Mouse (Mus musculus): ENCODE measurements around the gene Bbs9. TPM values are rescaled to one million over a fixed set of nuclear protein-coding genes. Genes with fewer than 3 reads are reported as not detected.

The Bbs9 gene
- polyA plus RNA-seq, 1 experiment: 8.0 TPM

- H3K27ac ChIP-seq (ENCODE audit: control insufficient read depth, insufficient read depth, low read depth, low read length, poor library complexity): no peak overlapping the region
- H3K4me3 ChIP-seq (replicated peaks; ENCODE audit: control insufficient read depth, low read depth, low read length): no peak overlapping the region
- no peaks in the 10 kb centered on the region for H3K4me1 ChIP-seq (ENCODE audit: control insufficient read depth, insufficient read depth, low read length)
- TF ChIP-seq CTCF (IDR thresholded peaks at IDR 0.05; ENCODE audit: control insufficient read depth, insufficient read depth, low read length): no peak
- TF ChIP-seq POLR2A (IDR thresholded peaks at IDR 0.05; ENCODE audit: borderline replicate concordance, control insufficient read depth, low read depth, low read length): no peak
- 64% methylated on average over 5 of the region's 5 CpGs for WGBS
Measured at GRCm38 (mm10) chr9:22556076-22556475, 80.6 kb downstream of the Bbs9 start.

GRCm38 (mm10) chr9:22557467-22557866 is 82.0 kb downstream of the Bbs9 start:
- WGBS: 67% methylated on average over 13 of the region's 13 CpGs
- no peaks in the 10 kb centered on the region for H3K4me1 ChIP-seq (ENCODE audit: control insufficient read depth, insufficient read depth, low read length)
- H3K27ac ChIP-seq (ENCODE audit: control insufficient read depth, insufficient read depth, low read depth, low read length, poor library complexity): no peak overlapping the region
- no peak for TF ChIP-seq POLR2A (IDR thresholded peaks at IDR 0.05; ENCODE audit: borderline replicate concordance, control insufficient read depth, low read depth, low read length)
- TF ChIP-seq CTCF (IDR thresholded peaks at IDR 0.05; ENCODE audit: control insufficient read depth, insufficient read depth, low read length): peak; percentile 84
- no peak overlapping the region for H3K4me3 ChIP-seq (replicated peaks; ENCODE audit: control insufficient read depth, low read depth, low read length)

- 81% methylated on average over 11 of the region's 11 CpGs for WGBS
- Histone ChIP-seq H3K4me3 (replicated peaks; ENCODE audit: control insufficient read depth, low read depth, low read length) (no peak overlapping the region), H3K4me1 (ENCODE audit: control insufficient read depth, insufficient read depth, low read length) (no peaks in the 10 kb centered on the region), H3K27ac (ENCODE audit: control insufficient read depth, insufficient read depth, low read depth, low read length, poor library complexity) (no peak overlapping the region)
- TF ChIP-seq CTCF (IDR thresholded peaks at IDR 0.05; ENCODE audit: control insufficient read depth, insufficient read depth, low read length) (no peak), POLR2A (IDR thresholded peaks at IDR 0.05; ENCODE audit: borderline replicate concordance, control insufficient read depth, low read depth, low read length) (no peak)
Measured at GRCm38 (mm10) chr9:22563612-22564347, 88.3 kb downstream of the Bbs9 start.

- H3K4me3 ChIP-seq (replicated peaks; ENCODE audit: control insufficient read depth, low read depth, low read length): no peak overlapping the region
- no peak for TF ChIP-seq POLR2A (IDR thresholded peaks at IDR 0.05; ENCODE audit: borderline replicate concordance, control insufficient read depth, low read depth, low read length)
- TF ChIP-seq CTCF (IDR thresholded peaks at IDR 0.05; ENCODE audit: control insufficient read depth, insufficient read depth, low read length): no peak
- WGBS: 85% methylated on average over 5 of the region's 5 CpGs
- H3K4me1 ChIP-seq (ENCODE audit: control insufficient read depth, insufficient read depth, low read length): no peaks in the 10 kb centered on the region
- no peak overlapping the region for H3K27ac ChIP-seq (ENCODE audit: control insufficient read depth, insufficient read depth, low read depth, low read length, poor library complexity)
Measured at GRCm38 (mm10) chr9:22567726-22568125, 92.2 kb downstream of the Bbs9 start.

GRCm38 (mm10) chr9:22576426-22577139 is 101.1 kb downstream of the Bbs9 start:
- no peaks in the 10 kb centered on the region for H3K4me1 ChIP-seq (ENCODE audit: control insufficient read depth, insufficient read depth, low read length)
- H3K27ac ChIP-seq (ENCODE audit: control insufficient read depth, insufficient read depth, low read depth, low read length, poor library complexity): no peak overlapping the region
- no peak for TF ChIP-seq CTCF (IDR thresholded peaks at IDR 0.05; ENCODE audit: control insufficient read depth, insufficient read depth, low read length)
- TF ChIP-seq POLR2A (IDR thresholded peaks at IDR 0.05; ENCODE audit: borderline replicate concordance, control insufficient read depth, low read depth, low read length): no peak
- H3K4me3 ChIP-seq (replicated peaks; ENCODE audit: control insufficient read depth, low read depth, low read length): no peak overlapping the region
- WGBS: 80% methylated on average over 14 of the region's 14 CpGs

- TF ChIP-seq POLR2A (IDR thresholded peaks at IDR 0.05; ENCODE audit: borderline replicate concordance, control insufficient read depth, low read depth, low read length) (no peak), CTCF (IDR thresholded peaks at IDR 0.05; ENCODE audit: control insufficient read depth, insufficient read depth, low read length) (no peak)
- WGBS: 82% methylated on average over 3 of the region's 3 CpGs
- H3K4me3 ChIP-seq (replicated peaks; ENCODE audit: control insufficient read depth, low read depth, low read length): no peak overlapping the region
Measured at GRCm38 (mm10) chr9:22578266-22578665, 102.8 kb downstream of the Bbs9 start.

GRCm38 (mm10) chr9:22584221-22584620 is 108.7 kb downstream of the Bbs9 start:
- no peak overlapping the region for H3K4me3 ChIP-seq (replicated peaks; ENCODE audit: control insufficient read depth, low read depth, low read length)
- no peak overlapping the region for H3K27ac ChIP-seq (ENCODE audit: control insufficient read depth, insufficient read depth, low read depth, low read length, poor library complexity)
- WGBS: 82% methylated on average over 3 of the region's 3 CpGs
- no peak for TF ChIP-seq POLR2A (IDR thresholded peaks at IDR 0.05; ENCODE audit: borderline replicate concordance, control insufficient read depth, low read depth, low read length)
- TF ChIP-seq CTCF (IDR thresholded peaks at IDR 0.05; ENCODE audit: control insufficient read depth, insufficient read depth, low read length): no peak
- no peaks in the 10 kb centered on the region for H3K4me1 ChIP-seq (ENCODE audit: control insufficient read depth, insufficient read depth, low read length)

More at GRCm38 (mm10) chr9:22578266-22578665, 102.8 kb downstream of the Bbs9 start:
- Histone ChIP-seq H3K27ac (ENCODE audit: control insufficient read depth, insufficient read depth, low read depth, low read length, poor library complexity) (no peak overlapping the region), H3K4me1 (ENCODE audit: control insufficient read depth, insufficient read depth, low read length) (no peaks in the 10 kb centered on the region)

- H3K4me3 ChIP-seq (replicated peaks; ENCODE audit: control insufficient read depth, low read depth, low read length): no peak overlapping the region
- no peak for TF ChIP-seq POLR2A (IDR thresholded peaks at IDR 0.05; ENCODE audit: borderline replicate concordance, control insufficient read depth, low read depth, low read length)
- TF ChIP-seq CTCF (IDR thresholded peaks at IDR 0.05; ENCODE audit: control insufficient read depth, insufficient read depth, low read length): no peak
- WGBS: 94% methylated on average over 5 of the region's 5 CpGs
- no peak overlapping the region for H3K27ac ChIP-seq (ENCODE audit: control insufficient read depth, insufficient read depth, low read depth, low read length, poor library complexity)
- no peaks in the 10 kb centered on the region for H3K4me1 ChIP-seq (ENCODE audit: control insufficient read depth, insufficient read depth, low read length)
Measured at GRCm38 (mm10) chr9:22593032-22593431, 117.5 kb downstream of the Bbs9 start.
